Mouse (Mus musculus): ENCODE measurements around the gene Ano6.

GRCm38 (mm10) chr15:95884658-95885620 lies 94.3 kb downstream of the Ano6 start:
- TF ChIP-seq CTCF (IDR thresholded peaks at IDR 0.05; ENCODE audit: low read depth) (no peak), EP300 (optimal IDR thresholded peaks at IDR 0.05) (no peak)

Data from stomach, postnatal 0 days (tissue).